Comparison of ENCODE assay signal across 11 mouse cellular contexts in genomic region chr8:10926518-10926915, GRCm38 (mm10).
DNase-seq lines count a peak whose midpoint lies in the region; ATAC-seq and TF ChIP-seq lines count a peak whose summit lies in the region.
"Had no signal": no experiment of that assay in that cellular context is flagged by ENCODE, and none has a peak within 500 bp of the region (broad histone marks: within the 10 kb centered on the region; RNA-seq: fewer than 3 reads in every experiment).

No protein-coding gene starts in this region.

- TF ChIP-seq CTCF in hindbrain, postnatal 0 days (IDR thresholded peaks at IDR 0.05; ENCODE audit: low read depth), result 0 out of 2 replicates have a peak, but pooled peaks have one; percentile 30

- no peak for ATAC-seq in hindbrain, postnatal 0 days

- H3K4me3 ChIP-seq in hindbrain, postnatal 0 days (ENCODE audit: low read length), result no peak overlapping the region

- no peaks in the 10 kb centered on the region for H3K27me3 ChIP-seq in hindbrain, postnatal 0 days (ENCODE audit: insufficient read depth, low read length)

- H3K36me3 ChIP-seq in hindbrain, postnatal 0 days (ENCODE audit: insufficient read depth, low read length), result no peaks in the 10 kb centered on the region

- H3K4me2 ChIP-seq in hindbrain, postnatal 0 days (ENCODE audit: low read depth, low read length), result no peak overlapping the region

- DNase-seq in adrenal gland, postnatal 10 days, result peak; percentile 60
- no peak for DNase-seq in adrenal gland, postnatal 25 days
- DNase-seq in right cerebral cortex, postnatal 10 days (ENCODE audit: low spot score in 2 of 2), result peak; percentile 42 to 57
- DNase-seq in right cerebral cortex, postnatal 25 days, result no peak
- peak; percentile 38 for DNase-seq in hindbrain, postnatal 0 days (ENCODE audit: low spot score)
- no peak for DNase-seq in testis, postnatal 10 days (ENCODE audit: low spot score)
- no peak for DNase-seq in cerebellum, adult 11 months
- no peak for DNase-seq in kidney, postnatal 10 days
- DNase-seq: adrenal gland, adult 2 months; gastrocnemius, postnatal 36 days; lung, postnatal 14 days had no signal

- no peak overlapping the region for H3K9ac ChIP-seq in hindbrain, postnatal 0 days (replicated peaks; ENCODE audit: low read length)

- peaks cover 28% of the 10 kb centered on the region for H3K4me1 ChIP-seq in hindbrain, postnatal 0 days (ENCODE audit: insufficient read depth, low read length)

- H3K27ac ChIP-seq in hindbrain, postnatal 0 days, result no peak overlapping the region; the same call in 1 of the 2 replicates

- H3K9me3 ChIP-seq in hindbrain, postnatal 0 days (ENCODE audit: low read length), result no peaks in the 10 kb centered on the region

Comparison
In these comparisons a context has a peak if more than half of its experiments do, and no peak if none do; other contexts are left out.
1. DNase-seq: peak in adrenal gland, postnatal 10 days (single experiment), right cerebral cortex, postnatal 10 days (2 of 2) and hindbrain, postnatal 0 days (single experiment); none in adrenal gland, postnatal 25 days (single experiment), right cerebral cortex, postnatal 25 days (single experiment), testis, postnatal 10 days (single experiment), cerebellum, adult 11 months (single experiment) and kidney, postnatal 10 days (single experiment).